Mouse (Mus musculus): ENCODE results near the gene Msi2.

The Msi2 gene

GRCm38 (mm10) chr11:88594804-88595611 lies 123.3 kb downstream of the Msi2 start:
- DNase-seq (ENCODE audit: extremely low spot score, low spot score), result no peak

- peak; percentile 55 for DNase-seq (ENCODE audit: extremely low spot score, low spot score)
These were observed 124.3 kb downstream of the Msi2 start for GRCm38 (mm10) chr11:88594010-88594409.

- DNase-seq (ENCODE audit: extremely low spot score, low spot score), result no peak
These were observed 126.2 kb downstream of the Msi2 start for GRCm38 (mm10) chr11:88592099-88592498.

GRCm38 (mm10) chr11:88590647-88591046 lies 127.7 kb downstream of the Msi2 start:
- no peak for DNase-seq (ENCODE audit: extremely low spot score, low spot score)

GRCm38 (mm10) chr11:88589641-88590040 lies 128.7 kb downstream of the Msi2 start:
- no peak for DNase-seq (ENCODE audit: extremely low spot score, low spot score)

GRCm38 (mm10) chr11:88588688-88589210 lies 129.6 kb downstream of the Msi2 start:
- DNase-seq (ENCODE audit: extremely low spot score, low spot score), result no peak

GRCm38 (mm10) chr11:88587710-88588109 lies 130.6 kb downstream of the Msi2 start:
- no peak for DNase-seq (ENCODE audit: extremely low spot score, low spot score)

- no peak for DNase-seq (ENCODE audit: extremely low spot score, low spot score)
These were observed 132.4 kb downstream of the Msi2 start for GRCm38 (mm10) chr11:88585880-88586279.

- DNase-seq (ENCODE audit: extremely low spot score, low spot score), result peak; percentile 55
These were observed 133.1 kb downstream of the Msi2 start for GRCm38 (mm10) chr11:88585171-88585632.

GRCm38 (mm10) chr11:88583866-88584265 lies 134.4 kb downstream of the Msi2 start:
- DNase-seq (ENCODE audit: extremely low spot score, low spot score), result no peak

- DNase-seq (ENCODE audit: extremely low spot score, low spot score), result peak; percentile 61
These were observed 135.0 kb downstream of the Msi2 start for GRCm38 (mm10) chr11:88583259-88583833.

- no peak for DNase-seq (ENCODE audit: extremely low spot score, low spot score)
These were observed 135.5 kb downstream of the Msi2 start for GRCm38 (mm10) chr11:88582781-88583180.

- no peak for DNase-seq (ENCODE audit: extremely low spot score, low spot score)
These were observed 136.1 kb downstream of the Msi2 start for GRCm38 (mm10) chr11:88582021-88582707.

- no peak for DNase-seq (ENCODE audit: extremely low spot score, low spot score)
These were observed 136.9 kb downstream of the Msi2 start for GRCm38 (mm10) chr11:88581375-88581774.

GRCm38 (mm10) chr11:88578700-88579099 lies 139.6 kb downstream of the Msi2 start:
- no peak for DNase-seq (ENCODE audit: extremely low spot score, low spot score)

- DNase-seq (ENCODE audit: extremely low spot score, low spot score), result no peak
These were observed 141.2 kb downstream of the Msi2 start for GRCm38 (mm10) chr11:88577076-88577475.

- no peak for DNase-seq (ENCODE audit: extremely low spot score, low spot score)
These were observed 141.9 kb downstream of the Msi2 start for GRCm38 (mm10) chr11:88576233-88576998.

GRCm38 (mm10) chr11:88574575-88575360 lies 143.5 kb downstream of the Msi2 start:
- no peak for DNase-seq (ENCODE audit: extremely low spot score, low spot score)

- DNase-seq (ENCODE audit: extremely low spot score, low spot score), result no peak
These were observed 145.3 kb downstream of the Msi2 start for GRCm38 (mm10) chr11:88573013-88573412.

GRCm38 (mm10) chr11:88572461-88572860 lies 145.9 kb downstream of the Msi2 start:
- no peak for DNase-seq (ENCODE audit: extremely low spot score, low spot score)
